Mouse (Mus musculus): ENCODE measurements around the gene Ihh. TPM values are rescaled to one million over a fixed set of nuclear protein-coding genes. Genes with fewer than 3 reads are reported as not detected.

The Ihh gene
- polyA plus RNA-seq (2015; fragmentation: Nextera tagmentation; extraction: Ambion mirVana), result 1.7 and 2.4 TPM in 2 replicates

GRCm38 (mm10) chr1:74951556-74952210 lies at the start of gene Ihh:
Ihh (minus strand) TSS chr1:74951672.

GRCm38 (mm10) chr1:74935402-74935801 lies 16.1 kb downstream of the Ihh start, which contains the start of gene Cfap65:
Cfap65 (minus strand) TSS chr1:74935599.

MicroRNAs encoded within 50 kb of the gene (microRNA counts, 519-probe panel; counts per million panel counts)
- 3,854 counts per million, percentile 14 among the panel's probes with 10 or more counts for microRNA mmu-miR-375

Other genes with a start within 250 kb of the Ihh start
- gene Cyp27a1, start 238.1 kb downstream of the Ihh start, polyA plus RNA-seq (2015; fragmentation: Nextera tagmentation; extraction: Ambion mirVana), result 5.8 and 8.5 TPM in 2 replicates
- 0.16 and 0.23 TPM in 2 replicates for gene Prkag3, start 202.5 kb downstream of the Ihh start, polyA plus RNA-seq (2015; fragmentation: Nextera tagmentation; extraction: Ambion mirVana)
- 2.1 and 3.0 TPM in 2 replicates for gene Wnt6, start 179.8 kb downstream of the Ihh start, polyA plus RNA-seq (2015; fragmentation: Nextera tagmentation; extraction: Ambion mirVana)
- 0.12 and 0.21 TPM in 2 replicates for gene Wnt10a, start 160.2 kb downstream of the Ihh start, polyA plus RNA-seq (2015; fragmentation: Nextera tagmentation; extraction: Ambion mirVana)
- gene Cdk5r2, start 96.7 kb downstream of the Ihh start, polyA plus RNA-seq (2015; fragmentation: Nextera tagmentation; extraction: Ambion mirVana), result not detected in 2 replicates
- not detected in 2 replicates for gene Fev, start 66.3 kb downstream of the Ihh start, polyA plus RNA-seq (2015; fragmentation: Nextera tagmentation; extraction: Ambion mirVana)
- not detected in 2 replicates for gene Cryba2, start 58.5 kb downstream of the Ihh start, polyA plus RNA-seq (2015; fragmentation: Nextera tagmentation; extraction: Ambion mirVana)
- gene Cfap65, start 16.1 kb downstream of the Ihh start, polyA plus RNA-seq (2015; fragmentation: Nextera tagmentation; extraction: Ambion mirVana), result not detected in 2 replicates
- 7.1 and 7.9 TPM in 2 replicates for gene Nhej1, start 173.5 kb upstream of the Ihh start, polyA plus RNA-seq (2015; fragmentation: Nextera tagmentation; extraction: Ambion mirVana)
- 0.94 and 1.3 TPM in 2 replicates for gene Slc23a3, start 182.2 kb upstream of the Ihh start, polyA plus RNA-seq (2015; fragmentation: Nextera tagmentation; extraction: Ambion mirVana)
- 67.5 and 72.4 TPM in 2 replicates for gene Cnppd1, start 191.0 kb upstream of the Ihh start, polyA plus RNA-seq (2015; fragmentation: Nextera tagmentation; extraction: Ambion mirVana)
- 59.5 and 62.7 TPM in 2 replicates for gene Retreg2, start 191.1 kb upstream of the Ihh start, polyA plus RNA-seq (2015; fragmentation: Nextera tagmentation; extraction: Ambion mirVana)
- 44.8 and 52.0 TPM in 2 replicates for gene Zfand2b, start 217.0 kb upstream of the Ihh start, polyA plus RNA-seq (2015; fragmentation: Nextera tagmentation; extraction: Ambion mirVana)
- gene Abcb6, start 228.7 kb upstream of the Ihh start, polyA plus RNA-seq (2015; fragmentation: Nextera tagmentation; extraction: Ambion mirVana), result 48.6 and 54.9 TPM in 2 replicates
- 13.2 and 13.3 TPM in 2 replicates for gene Ankzf1, start 240.5 kb upstream of the Ihh start, polyA plus RNA-seq (2015; fragmentation: Nextera tagmentation; extraction: Ambion mirVana)
- 25.2 and 26.9 TPM in 2 replicates for gene Atg9a, start 240.5 kb upstream of the Ihh start, polyA plus RNA-seq (2015; fragmentation: Nextera tagmentation; extraction: Ambion mirVana)